Mouse (Mus musculus): Measurements from ENCODE around the gene Nr4a1.

Nr4a1 gene

DNA sequence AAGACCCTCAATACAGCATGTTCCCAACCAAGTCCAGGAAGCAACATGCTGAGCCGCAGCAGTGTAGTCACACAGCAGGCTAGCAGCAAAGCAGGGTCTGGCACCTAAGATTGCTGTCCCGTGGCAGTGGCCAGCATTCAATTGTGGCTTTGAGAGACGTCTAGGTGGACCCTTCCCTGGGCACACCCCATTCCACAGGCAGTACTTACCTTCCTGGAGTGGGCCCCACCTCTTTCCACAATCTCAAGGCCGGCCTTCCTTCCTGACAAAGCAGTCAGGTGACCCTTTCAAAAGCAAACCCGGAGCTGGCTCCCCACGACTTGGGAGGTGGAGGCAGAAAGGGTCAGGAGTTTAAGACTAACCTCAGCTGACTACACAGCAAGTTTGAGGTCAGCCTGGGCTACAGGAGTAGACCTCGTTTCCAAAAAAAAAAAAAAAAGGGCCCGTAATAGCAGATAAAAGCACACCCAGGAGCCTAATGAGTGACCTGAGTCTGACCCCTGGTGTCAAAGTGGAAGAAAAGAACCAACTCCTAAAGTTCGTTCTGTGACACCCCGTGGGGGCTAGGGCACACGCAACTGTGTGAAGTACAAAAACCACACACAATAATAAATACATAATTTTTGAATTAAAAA, 20.3 kb upstream of the Nr4a1 start:
- DNase-seq, result no peak

GRCm38 (mm10) chr15:101234611-101235341, 19.3 kb upstream of the Nr4a1 start:
- DNase-seq, result no peak

DNA sequence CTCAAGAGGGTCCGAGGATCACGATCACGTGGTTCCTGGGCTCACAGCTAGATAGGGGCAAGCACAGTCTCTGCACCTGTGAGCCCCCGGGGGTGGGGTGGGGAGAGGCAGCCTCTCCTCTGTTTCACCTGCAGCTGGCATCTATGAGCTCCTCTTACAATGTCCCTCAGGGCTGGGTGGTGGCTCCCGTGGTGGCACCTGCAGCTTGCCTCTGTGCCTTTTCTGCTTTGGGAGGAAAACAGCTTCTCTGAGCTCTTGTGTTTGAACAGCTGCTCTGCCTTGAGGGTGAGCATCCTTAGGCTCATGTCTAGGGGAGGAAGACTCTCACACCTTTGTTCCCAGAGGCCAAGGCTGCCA, 18.7 kb upstream of the Nr4a1 start:
- DNase-seq, result no peak

DNA sequence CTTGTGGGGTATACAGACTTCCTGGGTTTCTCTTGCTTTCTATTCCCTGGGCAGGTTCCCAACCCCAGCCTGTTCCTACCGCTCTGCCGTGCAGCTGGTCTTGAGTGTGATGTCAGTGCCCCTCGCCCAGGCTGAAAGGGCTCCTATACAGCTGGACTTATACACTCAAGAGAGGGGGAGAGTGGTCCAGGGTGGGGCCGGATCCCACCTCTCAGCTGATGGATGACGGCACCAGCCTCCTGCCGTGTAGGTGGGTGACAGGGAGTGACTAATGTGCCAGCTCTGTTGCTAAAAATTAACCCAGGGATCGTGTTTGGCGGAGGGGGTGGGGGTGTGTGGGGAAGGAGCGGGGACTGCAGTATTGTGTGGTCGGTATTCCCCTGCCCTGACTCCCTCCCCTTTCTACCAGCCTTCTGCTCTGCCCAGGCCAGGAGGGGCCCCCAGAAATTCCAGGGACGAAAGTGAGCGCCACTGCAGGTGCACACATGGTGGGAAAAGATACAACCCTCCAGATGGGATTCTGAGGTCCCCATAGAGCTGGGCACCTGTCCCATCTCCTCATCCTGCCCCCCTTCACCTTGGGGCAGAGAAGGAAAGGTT, 18.2 kb upstream of the Nr4a1 start:
- no peak for DNase-seq

DNA sequence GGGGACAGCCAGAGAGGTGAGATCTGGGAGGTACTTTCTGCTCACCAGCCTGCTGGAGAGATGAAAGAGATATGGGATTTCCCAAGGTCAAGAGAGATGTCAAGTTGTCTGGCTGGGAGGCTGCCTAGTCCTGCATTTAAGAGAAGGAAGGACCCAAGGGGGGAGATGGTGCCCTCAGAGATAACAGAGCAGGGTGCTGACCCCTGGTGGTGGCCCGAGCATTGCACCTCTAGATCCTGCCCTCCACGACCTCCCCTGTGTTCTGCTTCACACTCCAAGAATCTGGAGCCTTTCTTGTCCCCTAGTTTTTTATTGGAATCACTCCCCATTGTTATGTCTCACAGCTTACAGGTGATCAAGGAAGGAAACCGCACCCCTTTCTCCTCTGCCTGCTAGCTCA, 17.2 kb upstream of the Nr4a1 start:
- DNase-seq, result peak; percentile 83

DNA sequence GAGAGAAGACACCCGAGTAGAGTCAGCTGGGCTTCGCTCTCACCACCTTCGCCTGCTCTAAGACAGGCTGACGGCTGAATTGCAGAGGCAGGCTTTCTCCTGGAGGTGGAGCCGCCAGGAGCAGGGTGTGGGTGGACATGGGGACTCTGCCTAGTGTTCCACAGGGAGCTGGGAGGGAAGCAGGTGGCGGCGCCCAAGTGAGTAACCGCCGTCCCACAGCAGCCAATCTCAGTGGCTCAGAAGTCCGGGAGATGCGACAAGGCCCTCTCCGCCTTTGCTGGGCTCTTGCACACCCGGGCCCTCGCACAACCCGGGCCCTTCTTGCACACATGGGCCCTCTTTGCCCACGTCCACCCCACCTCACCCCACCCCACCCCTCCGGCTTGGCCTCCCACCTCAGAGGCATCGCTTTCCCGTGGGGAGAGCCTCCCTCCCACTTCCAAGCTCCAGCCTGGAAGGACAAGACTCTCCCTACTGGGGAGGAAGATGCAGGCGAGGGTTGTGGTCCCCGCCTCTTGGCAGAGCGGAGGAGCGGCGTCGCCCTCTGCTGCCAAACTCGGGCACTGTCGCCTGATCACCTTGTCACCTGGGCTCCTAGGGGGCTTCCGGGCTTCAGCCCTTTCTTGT, 15.1 kb upstream of the Nr4a1 start:
- DNase-seq, result no peak

DNA sequence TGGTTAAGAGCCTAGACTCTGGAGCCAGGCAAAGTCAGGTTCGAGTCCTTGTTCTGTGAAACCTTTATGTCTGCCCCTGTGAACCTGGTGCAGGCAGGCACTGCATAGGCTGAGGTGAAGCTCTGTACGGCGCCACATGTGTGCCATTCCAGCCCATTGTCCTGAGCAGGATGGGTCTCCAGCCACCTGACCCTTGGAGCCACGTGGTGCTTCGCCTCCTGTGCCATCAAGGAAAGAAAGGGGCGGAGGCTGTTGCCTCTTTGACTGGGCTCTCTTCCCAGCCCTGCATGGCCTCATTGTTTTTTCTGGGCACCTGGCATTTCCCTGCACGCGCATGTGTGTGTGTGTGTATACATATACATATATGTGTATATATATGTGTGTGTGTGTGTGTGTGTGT, 14.2 kb upstream of the Nr4a1 start:
- no peak for DNase-seq

DNA sequence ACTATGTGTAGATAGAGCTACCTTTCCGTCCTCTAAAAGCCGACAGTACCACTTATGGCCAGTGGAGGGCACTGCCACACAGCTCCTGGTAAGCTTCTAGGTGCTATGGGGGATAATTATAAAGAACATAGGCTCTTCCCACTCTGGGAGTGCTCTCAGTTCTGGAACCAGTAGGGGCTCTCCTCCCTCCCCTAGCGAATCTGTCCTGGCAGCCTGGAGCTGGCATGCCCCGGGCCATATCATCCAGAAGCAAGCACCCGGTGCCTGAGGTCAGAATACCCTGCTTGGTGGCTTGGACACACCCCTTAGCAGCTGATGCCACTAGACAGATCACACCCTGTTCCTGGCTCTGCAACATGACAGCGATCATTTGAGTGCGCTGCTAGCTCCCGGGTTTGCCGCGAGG, 13.3 kb upstream of the Nr4a1 start:
- peak; percentile 92 for DNase-seq

- no peak for DNase-seq
Observed at GRCm38 (mm10) chr15:101241236-101241635, 12.8 kb upstream of the Nr4a1 start.

DNA sequence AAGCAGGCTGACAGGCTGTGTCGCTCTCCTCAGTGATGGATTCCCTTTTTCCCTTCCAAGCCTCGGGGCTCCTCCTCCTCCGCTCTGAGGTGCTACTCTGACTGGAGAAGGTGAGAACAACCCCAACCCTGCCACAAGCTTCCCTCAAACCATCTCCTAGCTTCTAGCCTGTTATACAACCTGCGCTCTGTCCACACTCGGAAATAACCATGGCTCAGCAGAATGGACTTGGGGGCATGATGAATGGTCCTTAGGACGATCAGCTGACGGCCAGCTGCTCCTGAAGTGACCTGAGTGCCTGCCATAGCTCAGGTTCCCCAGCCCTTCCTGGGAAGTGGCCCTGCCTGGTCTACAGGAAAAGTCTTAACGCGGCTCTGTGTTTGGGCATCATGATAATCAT, 12.2 kb upstream of the Nr4a1 start:
- no peak for DNase-seq

DNA sequence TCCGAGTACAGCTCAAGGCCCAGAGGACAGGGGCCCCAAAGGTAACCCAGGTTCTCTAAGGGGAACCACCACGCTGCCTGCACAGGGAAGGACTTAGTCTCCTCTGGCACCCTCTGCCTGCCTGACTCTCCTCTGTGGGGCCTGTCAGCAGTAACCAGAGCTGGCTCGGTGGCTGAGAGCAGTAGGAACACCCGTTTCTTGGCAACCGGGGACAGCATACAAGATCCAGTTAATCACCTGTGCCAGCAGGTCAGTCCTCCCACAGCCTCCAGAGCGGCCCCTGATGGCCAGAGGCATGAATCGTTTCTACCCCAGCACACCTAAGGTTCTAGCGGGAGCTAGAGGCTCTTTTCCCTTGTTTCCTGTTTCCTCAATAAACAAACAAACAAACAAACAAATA, 11.4 kb upstream of the Nr4a1 start:
- peak; percentile 85 for DNase-seq

DNA sequence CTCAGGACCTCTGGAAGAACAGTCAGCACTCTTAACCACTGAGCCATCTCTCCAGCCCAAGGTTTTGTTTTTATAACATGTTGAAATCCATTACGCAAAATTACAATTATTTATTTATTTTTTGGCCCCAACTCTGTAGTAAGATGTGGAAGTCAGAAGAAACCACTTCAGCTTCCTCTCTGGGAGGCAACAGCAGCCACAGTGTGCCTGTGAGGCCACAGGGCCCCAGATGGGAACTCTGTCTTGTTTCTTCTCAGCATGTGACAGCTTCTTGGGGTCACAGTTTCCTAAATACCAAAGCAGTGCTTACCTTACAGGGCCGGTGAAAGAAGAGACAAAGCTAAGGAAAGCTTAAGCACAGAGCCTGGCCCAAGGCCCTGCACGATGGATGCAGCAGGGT, 10.1 kb upstream of the Nr4a1 start:
- no peak for DNase-seq

DNA sequence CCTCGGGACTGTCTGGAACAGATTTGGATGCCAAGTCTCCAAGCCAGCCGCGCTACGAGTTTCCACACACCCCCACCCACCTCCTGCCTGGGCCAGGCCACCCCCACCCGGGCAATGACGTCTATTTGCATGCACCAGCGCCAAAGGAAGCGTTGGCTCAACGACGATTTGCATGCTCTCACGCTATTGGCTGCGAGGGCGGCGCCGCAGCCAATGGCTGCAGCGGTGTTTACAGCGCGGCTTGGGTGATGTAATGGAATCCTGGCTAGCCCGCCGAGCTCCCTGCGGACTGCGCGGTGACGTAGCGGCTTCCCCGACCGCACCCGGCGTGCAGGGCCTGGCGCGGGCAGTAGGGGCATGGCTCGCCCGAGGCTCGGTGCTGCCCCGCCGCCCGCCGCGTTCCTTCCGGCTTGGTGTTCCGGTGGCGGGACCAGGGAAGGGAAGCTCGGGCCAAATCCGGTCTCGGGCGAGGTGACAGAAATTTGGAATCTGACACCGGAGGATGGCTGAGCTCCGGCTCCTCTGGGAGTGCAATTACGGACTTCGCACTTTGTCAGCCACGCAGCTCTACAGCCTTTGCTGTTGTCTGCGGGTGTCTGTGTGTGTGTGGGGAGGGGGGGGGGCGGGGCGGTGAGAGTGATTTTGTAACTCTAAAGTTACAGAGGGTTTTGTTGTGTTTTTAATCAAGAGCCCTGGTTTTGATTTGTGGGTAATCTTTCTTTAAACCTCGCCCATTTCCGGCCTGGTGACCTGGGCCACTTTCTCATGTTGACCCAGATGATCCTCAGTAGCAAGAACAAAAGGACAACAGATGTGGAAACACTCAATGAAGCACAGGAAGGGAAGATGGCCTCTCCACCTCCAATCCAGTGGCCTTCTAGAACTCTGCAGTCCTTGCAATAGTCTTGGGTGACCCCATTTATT, 7.6 kb upstream of the Nr4a1 start:
- peak; percentile 97 for DNase-seq

- no peak for DNase-seq
Observed at GRCm38 (mm10) chr15:101247155-101247498, 6.9 kb upstream of the Nr4a1 start.

- no peak for DNase-seq
Observed at GRCm38 (mm10) chr15:101248029-101248710, 5.9 kb upstream of the Nr4a1 start.

GRCm38 (mm10) chr15:101250220-101250800, 3.8 kb upstream of the Nr4a1 start:
- no peak for DNase-seq

GRCm38 (mm10) chr15:101251930-101252329, 2.1 kb upstream of the Nr4a1 start:
- DNase-seq, result no peak

DNA sequence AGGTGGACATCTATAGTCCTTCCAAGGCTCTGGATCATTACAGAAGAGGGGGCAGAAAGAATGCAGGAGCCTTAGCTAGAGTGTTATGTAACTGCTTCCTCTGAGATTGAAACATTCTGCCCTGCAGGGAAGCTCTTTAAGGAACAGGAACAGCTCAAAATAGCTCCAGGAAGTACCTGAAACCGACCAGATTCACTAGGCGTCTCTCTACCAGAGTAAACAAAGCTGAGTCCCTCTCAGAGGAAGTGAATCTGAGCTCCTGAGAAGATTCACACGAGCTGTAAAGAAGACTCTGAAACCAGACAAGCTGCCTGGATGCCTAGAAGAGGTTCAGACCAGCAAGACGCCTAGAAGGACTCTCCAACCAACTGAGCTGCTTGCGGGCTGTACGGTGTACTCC, 1.5 kb upstream of the Nr4a1 start:
- DNase-seq, result no peak

DNA sequence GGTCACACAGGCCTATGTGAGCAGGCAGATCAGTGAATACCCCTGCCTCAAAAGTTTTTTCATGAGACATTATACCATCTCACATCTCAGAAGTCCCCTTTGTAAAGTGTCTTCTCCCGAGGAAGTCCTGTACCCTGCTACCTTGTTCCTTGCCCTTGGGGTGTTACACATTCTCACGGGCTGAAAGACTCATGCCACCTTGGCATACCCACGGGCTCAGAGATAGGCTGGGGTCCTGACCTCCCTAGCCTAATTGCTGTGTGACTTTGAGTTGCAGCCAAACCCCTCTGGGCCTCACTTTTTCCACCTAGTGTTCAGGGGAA, 545 bp upstream of the Nr4a1 start:
- no peak for DNase-seq

- DNase-seq, result no peak
Observed at GRCm38 (mm10) chr15:101255842-101256462, 1.9 kb downstream of the Nr4a1 start.

DNA sequence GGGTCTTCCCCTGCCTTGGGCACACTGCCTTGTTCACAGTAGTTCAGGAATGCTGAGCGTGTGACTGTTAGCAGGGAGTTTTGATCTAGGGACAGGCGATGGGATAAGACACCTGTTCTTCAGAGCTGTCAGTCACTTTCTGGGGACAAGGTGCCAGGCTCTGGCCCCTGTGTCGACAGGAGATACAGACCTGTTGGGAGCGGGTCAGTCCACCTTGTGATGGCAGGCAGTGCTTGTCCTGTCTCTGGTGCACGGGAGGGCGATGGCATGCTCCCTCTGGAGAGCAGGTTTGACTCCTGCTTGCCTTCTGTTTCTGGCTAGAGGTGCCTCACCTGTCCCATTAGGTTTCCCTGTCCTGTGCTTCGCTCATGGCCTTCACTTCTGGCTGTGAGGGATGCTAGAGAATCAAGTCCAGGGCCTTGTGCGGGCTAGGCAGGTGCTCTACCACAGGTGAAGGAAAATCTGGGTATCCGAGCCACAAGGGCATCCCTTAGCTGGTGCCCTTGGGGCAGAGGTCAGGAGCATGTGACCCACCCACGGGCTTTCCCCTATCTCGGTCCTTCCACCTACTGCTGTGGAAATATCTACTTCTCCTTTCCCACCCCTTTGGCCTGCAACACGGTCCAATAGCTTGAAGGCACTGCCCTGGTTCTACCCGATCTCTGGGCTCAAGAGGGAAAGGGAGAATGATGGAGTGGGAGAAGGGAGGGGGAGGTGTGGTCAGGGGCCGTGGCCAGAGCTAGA, 2.6 kb downstream of the Nr4a1 start:
- no peak for DNase-seq

All from kidney, adult 9 months (tissue).